Mouse (Mus musculus): ENCODE data around the gene Depp1. TPM values are rescaled to one million over a fixed set of nuclear protein-coding genes. Genes with fewer than 3 reads are reported as not detected.

The Depp1 gene
- total RNA-seq, 2 experiments from 2014 or later = 6.2 to 28.1 TPM

- DNase-seq = no peak
These were observed 29.3 kb downstream of the Depp1 start for GRCm38 (mm10) chr6:116679563-116680288.

- no peak for DNase-seq
These were observed 31.9 kb downstream of the Depp1 start for GRCm38 (mm10) chr6:116682317-116682716.

GRCm38 (mm10) chr6:116693639-116694038 lies 43.2 kb downstream of the Depp1 start:
- no peak for DNase-seq

- no peak for DNase-seq
These were observed 43.9 kb downstream of the Depp1 start for GRCm38 (mm10) chr6:116694346-116694745.

GRCm38 (mm10) chr6:116697413-116697812 lies 47.0 kb downstream of the Depp1 start:
- no peak for DNase-seq

GRCm38 (mm10) chr6:116697896-116698425 lies 47.6 kb downstream of the Depp1 start:
- no peak for DNase-seq

GRCm38 (mm10) chr6:116700821-116701220 lies 50.4 kb downstream of the Depp1 start:
- no peak for DNase-seq

Small RNAs within 50 kb of the gene (microRNA-seq; reads per million reads assigned to microRNA genes)
- 0.32 to 0.50 reads per million in 2 experiments for gene Mir7043

Other genes with a start within 250 kb of the Depp1 start
- 1 to 10 TPM; 1.9 to 2.7 TPM for gene Alox5, start 189.4 kb upstream of the Depp1 start, total RNA-seq (2021)
- gene Olfr211, start 161.5 kb upstream of the Depp1 start, total RNA-seq (2021) = not detected
- gene Olfr212, start 144.1 kb upstream of the Depp1 start, total RNA-seq (2021) = not detected
- not detected for gene Olfr213, start 112.2 kb upstream of the Depp1 start, total RNA-seq (2021)
- 1 to 10 TPM; 1.5 to 1.7 TPM for gene Gm5580, start 99.5 kb upstream of the Depp1 start, total RNA-seq (2021)
- not detected for gene Olfr214, start 96.4 kb upstream of the Depp1 start, total RNA-seq (2021)
- not detected for gene Olfr215, start 66.4 kb upstream of the Depp1 start, total RNA-seq (2021)
- gene Zfp422, start 21.6 kb upstream of the Depp1 start, total RNA-seq (2021) = 10 to 100 TPM; 19.5 to 19.8 TPM
- gene Rassf4, start 23.3 kb downstream of the Depp1 start, total RNA-seq (2021) = 10 to 100 TPM in 1 of 2 experiments, 1 to 10 TPM in 1; 8.0 to 10.5 TPM
- gene Tmem72, start 66.3 kb downstream of the Depp1 start, total RNA-seq (2021) = under 1 TPM; 0.16 to 0.23 TPM

Measured in gastrocnemius, postnatal 10 days (tissue).